10 mouse cellular contexts compared by ENCODE assay signal in genomic region chr16:60941767-60942166, GRCm38 (mm10).
DNase-seq lines count a peak whose midpoint lies in the region; ATAC-seq lines count a peak whose summit lies in the region.
"Had no signal": no experiment of that assay in that cellular context is flagged by ENCODE, and none has a peak within 500 bp of the region (broad histone marks: within the 10 kb centered on the region; RNA-seq: fewer than 3 reads in every experiment).

No protein-coding gene starts in this region.

- 63% methylated on average over 5 of the region's 5 CpGs for WGBS in kidney, embryonic 14.5 days
- 70% methylated on average over 5 of the region's 5 CpGs for WGBS in embryonic facial prominence, embryonic 11.5 days

- H3K9me3 ChIP-seq in kidney, embryonic 14.5 days (ENCODE audit: control insufficient read depth, low read length), result no peaks in the 10 kb centered on the region
- no peaks in the 10 kb centered on the region for H3K9me3 ChIP-seq in embryonic facial prominence, embryonic 11.5 days (replicated peaks; ENCODE audit: control insufficient read depth, low read length)
- H3K9me3 ChIP-seq: limb, embryonic 13.5 days had no signal

- H3K27ac ChIP-seq in kidney, embryonic 14.5 days (ENCODE audit: low read depth, low read length), result no peak overlapping the region
- no peak overlapping the region for H3K27ac ChIP-seq in embryonic facial prominence, embryonic 11.5 days (replicated peaks; ENCODE audit: low read depth, low read length)
- H3K27ac ChIP-seq: limb, embryonic 13.5 days had no signal

- peak; percentile 4 for DNase-seq in adrenal gland, adult 2 months
- DNase-seq in adrenal gland, adult 8-10 months, result no peak
- peak; percentile 1 to 8 for DNase-seq in kidney, postnatal 36 days
- peak; percentile 22 for DNase-seq in MEL-GATA-1-ER (ENCODE audit: extremely low read depth, low read depth)
- peak; percentile 32 for DNase-seq in embryonic facial prominence, embryonic 11.5 days (ENCODE audit: low spot score)
- no peak for DNase-seq in right cerebral cortex, postnatal 36 days (ENCODE audit: low spot score in 2 of 2)
- no peak for DNase-seq in left cerebral cortex, postnatal 10 days (ENCODE audit: extremely low spot score in 1 of 2, low spot score in 2 of 2)

- no peaks in the 10 kb centered on the region for H3K4me1 ChIP-seq in kidney, embryonic 14.5 days (ENCODE audit: control insufficient read depth, insufficient read depth, low read length)
- H3K4me1 ChIP-seq in embryonic facial prominence, embryonic 11.5 days (ENCODE audit: control insufficient read depth, insufficient read depth, low read length), result no peaks in the 10 kb centered on the region
- H3K4me1 ChIP-seq: limb, embryonic 13.5 days had no signal

- no peaks in the 10 kb centered on the region for H3K36me3 ChIP-seq in kidney, embryonic 14.5 days (ENCODE audit: control insufficient read depth, insufficient read depth, low read length)
- no peaks in the 10 kb centered on the region for H3K36me3 ChIP-seq in embryonic facial prominence, embryonic 11.5 days (replicated peaks; ENCODE audit: control insufficient read depth, insufficient read depth, low read depth, low read length)
- H3K36me3 ChIP-seq: limb, embryonic 13.5 days had no signal

- intact Hi-C loops in left cerebral cortex, postnatal 10 days (cut with DNase I), result no loop called here

- H3K27me3 ChIP-seq in kidney, embryonic 14.5 days (ENCODE audit: control insufficient read depth, insufficient read depth, low read length), result no peaks in the 10 kb centered on the region
- no peaks in the 10 kb centered on the region for H3K27me3 ChIP-seq in embryonic facial prominence, embryonic 11.5 days (ENCODE audit: control insufficient read depth, insufficient read depth, low read length)
- H3K27me3 ChIP-seq: limb, embryonic 13.5 days had no signal

- ATAC-seq in kidney, embryonic 14.5 days (ENCODE audit: low FRiP score, low TSS enrichment), result no peak
- ATAC-seq in embryonic facial prominence, embryonic 11.5 days (replicated peaks; ENCODE audit: insufficient number of reproducible peaks, low FRiP score, low TSS enrichment, low read depth), result no peak

- H3K4me2 ChIP-seq in kidney, embryonic 14.5 days (replicated peaks; ENCODE audit: low read depth, low read length), result no peak overlapping the region
- H3K4me2 ChIP-seq in embryonic facial prominence, embryonic 11.5 days (ENCODE audit: low read depth, low read length), result no peak overlapping the region
- H3K4me2 ChIP-seq: limb, embryonic 13.5 days; midbrain, embryonic 11.5 days had no signal

- no peak overlapping the region for H3K4me3 ChIP-seq in kidney, embryonic 14.5 days (ENCODE audit: low read length)
- H3K4me3 ChIP-seq in embryonic facial prominence, embryonic 11.5 days (ENCODE audit: low read depth, low read length), result no peak overlapping the region
- H3K4me3 ChIP-seq: limb, embryonic 13.5 days had no signal

- H3K9ac ChIP-seq in kidney, embryonic 14.5 days (ENCODE audit: low read depth, low read length), result no peak overlapping the region
- H3K9ac ChIP-seq in embryonic facial prominence, embryonic 11.5 days (replicated peaks; ENCODE audit: low read length), result no peak overlapping the region
- H3K9ac ChIP-seq: limb, embryonic 13.5 days had no signal

Comparison
In these comparisons a context has a peak if more than half of its experiments do, and no peak if none do; other contexts are left out.
1. DNase-seq: peak in adrenal gland, adult 2 months (single experiment), kidney, postnatal 36 days (2 of 2), MEL-GATA-1-ER (single experiment) and embryonic facial prominence, embryonic 11.5 days (single experiment); none in adrenal gland, adult 8-10 months (single experiment), right cerebral cortex, postnatal 36 days (0 of 2) and left cerebral cortex, postnatal 10 days (0 of 2).